Mouse (Mus musculus) adipocyte (in vitro differentiated cells): Measurements from ENCODE around the gene Tanc2.

Experiments used
- DNase-seq: peaks from one replicate; pipeline ENCODE4 v3.0.0-alpha.2; 2016; ENCODE audit warnings: low spot score

Tanc2 gene

GRCm38 (mm10) chr11:105955815-105956430, 366.1 kb downstream of the Tanc2 start:
- no peak for DNase-seq

- no peak for DNase-seq
Measured at GRCm38 (mm10) chr11:105957501-105957900, 367.7 kb downstream of the Tanc2 start.

GRCm38 (mm10) chr11:105958566-105958965, 368.8 kb downstream of the Tanc2 start:
- no peak for DNase-seq

GRCm38 (mm10) chr11:105959355-105959754, 369.6 kb downstream of the Tanc2 start:
- DNase-seq: no peak

GRCm38 (mm10) chr11:105964691-105965090, 374.9 kb downstream of the Tanc2 start:
- no peak for DNase-seq

- DNase-seq: peak; percentile 46
Measured at GRCm38 (mm10) chr11:105966288-105966687, 376.5 kb downstream of the Tanc2 start.

GRCm38 (mm10) chr11:105967741-105968574, 378.2 kb downstream of the Tanc2 start, which contains the start of gene Ace:
Gene Ace, plus strand, starts transcription at chr11:105967945.
- no peak for DNase-seq

GRCm38 (mm10) chr11:105968948-105969347, 379.2 kb downstream of the Tanc2 start:
- no peak for DNase-seq

GRCm38 (mm10) chr11:105969516-105969915, 379.7 kb downstream of the Tanc2 start:
- peak; percentile 74 for DNase-seq

- peak; percentile 44 for DNase-seq
Measured at GRCm38 (mm10) chr11:105974593-105974992, 384.8 kb downstream of the Tanc2 start.

- DNase-seq: no peak
Measured at GRCm38 (mm10) chr11:105975050-105975449, 385.3 kb downstream of the Tanc2 start.

GRCm38 (mm10) chr11:105975636-105976035, 385.9 kb downstream of the Tanc2 start:
- no peak for DNase-seq

GRCm38 (mm10) chr11:105978232-105978631, 388.4 kb downstream of the Tanc2 start:
- no peak for DNase-seq

GRCm38 (mm10) chr11:105978634-105979033, 388.8 kb downstream of the Tanc2 start:
- no peak for DNase-seq
